Mouse (Mus musculus): ENCODE data around the gene Mansc1. TPM values are rescaled to one million over a fixed set of nuclear protein-coding genes. Genes with fewer than 3 reads are reported as not detected.
A peak's percentile ranks its signal among the peaks of the same experiment; 100 is the strongest.

Gene Mansc1
- polyA plus RNA-seq, 1 experiment from 2014 or later: 5.8 TPM

- no peaks in the 10 kb centered on the region for H3K36me3 ChIP-seq (ENCODE audit: control insufficient read depth, insufficient read depth, low read length)
- no peak overlapping the region for H3K27ac ChIP-seq (ENCODE audit: low read depth, low read length)
- H3K9ac ChIP-seq (ENCODE audit: low read depth, low read length): no peak overlapping the region
- 68% methylated on average over 5 of the region's 5 CpGs for WGBS
- no peaks in the 10 kb centered on the region for H3K27me3 ChIP-seq (ENCODE audit: control insufficient read depth, insufficient read depth, low read length)
- no peak for ATAC-seq (ENCODE audit: low FRiP score, low TSS enrichment)
- H3K9me3 ChIP-seq (ENCODE audit: control insufficient read depth, low read length): no peaks in the 10 kb centered on the region
- H3K4me2 ChIP-seq (replicated peaks; ENCODE audit: low read depth, low read length): no peak overlapping the region
- no peak overlapping the region for H3K4me3 ChIP-seq (ENCODE audit: low read length)
- H3K4me1 ChIP-seq (ENCODE audit: control insufficient read depth, insufficient read depth, low read length): 0 out of 2 replicates have a peak, but pooled peaks cover 6% of the 10 kb centered on the region
Observed at GRCm38 (mm10) chr6:134664573-134664972, 32.3 kb upstream of the Mansc1 start.

- no peaks in the 10 kb centered on the region for H3K9me3 ChIP-seq (ENCODE audit: control insufficient read depth, low read length)
- H3K27me3 ChIP-seq (ENCODE audit: control insufficient read depth, insufficient read depth, low read length): no peaks in the 10 kb centered on the region
- no peak overlapping the region for H3K9ac ChIP-seq (ENCODE audit: low read depth, low read length)
- H3K36me3 ChIP-seq (ENCODE audit: control insufficient read depth, insufficient read depth, low read length): no peaks in the 10 kb centered on the region
- 84% methylated on average over 8 of the region's 8 CpGs for WGBS
- ATAC-seq (ENCODE audit: low FRiP score, low TSS enrichment): no peak
- no peaks in the 10 kb centered on the region for H3K4me1 ChIP-seq (ENCODE audit: control insufficient read depth, insufficient read depth, low read length)
- no peak overlapping the region for H3K4me2 ChIP-seq (replicated peaks; ENCODE audit: low read depth, low read length)
- H3K27ac ChIP-seq (ENCODE audit: low read depth, low read length): no peak overlapping the region
- H3K4me3 ChIP-seq (ENCODE audit: low read length): no peak overlapping the region
Observed at GRCm38 (mm10) chr6:134660714-134661406, 28.6 kb upstream of the Mansc1 start.

GRCm38 (mm10) chr6:134659108-134659958 lies 27.0 kb upstream of the Mansc1 start:
- Histone ChIP-seq H3K27ac (ENCODE audit: low read depth, low read length) (no peak overlapping the region), H3K27me3 (ENCODE audit: control insufficient read depth, insufficient read depth, low read length) (no peaks in the 10 kb centered on the region), H3K4me1 (ENCODE audit: control insufficient read depth, insufficient read depth, low read length) (no peaks in the 10 kb centered on the region), H3K9ac (ENCODE audit: low read depth, low read length) (no peak overlapping the region), H3K9me3 (ENCODE audit: control insufficient read depth, low read length) (no peaks in the 10 kb centered on the region), H3K4me3 (ENCODE audit: low read length) (no peak overlapping the region), H3K36me3 (ENCODE audit: control insufficient read depth, insufficient read depth, low read length) (no peaks in the 10 kb centered on the region), H3K4me2 (replicated peaks; ENCODE audit: low read depth, low read length) (peak overlapping the region; percentile 15; the same call in 1 of the 2 replicates)
- peak; percentile 89 for ATAC-seq (ENCODE audit: low FRiP score, low TSS enrichment)
- WGBS: 21% methylated on average over 9 of the region's 9 CpGs

- Histone ChIP-seq H3K27me3 (ENCODE audit: control insufficient read depth, insufficient read depth, low read length) (no peaks in the 10 kb centered on the region), H3K9me3 (ENCODE audit: control insufficient read depth, low read length) (no peaks in the 10 kb centered on the region), H3K36me3 (ENCODE audit: control insufficient read depth, insufficient read depth, low read length) (no peaks in the 10 kb centered on the region), H3K4me2 (replicated peaks; ENCODE audit: low read depth, low read length) (no peak overlapping the region), H3K4me1 (ENCODE audit: control insufficient read depth, insufficient read depth, low read length) (no peaks in the 10 kb centered on the region), H3K9ac (ENCODE audit: low read depth, low read length) (no peak overlapping the region), H3K27ac (ENCODE audit: low read depth, low read length) (no peak overlapping the region), H3K4me3 (ENCODE audit: low read length) (no peak overlapping the region)
- ATAC-seq (ENCODE audit: low FRiP score, low TSS enrichment): no peak
- 65% methylated on average over 4 of the region's 4 CpGs for WGBS
Observed at GRCm38 (mm10) chr6:134656527-134656926, 24.2 kb upstream of the Mansc1 start.

GRCm38 (mm10) chr6:134648356-134648755 lies 16.1 kb upstream of the Mansc1 start:
- Histone ChIP-seq H3K4me2 (replicated peaks; ENCODE audit: low read depth, low read length) (no peak overlapping the region), H3K4me1 (ENCODE audit: control insufficient read depth, insufficient read depth, low read length) (no peaks in the 10 kb centered on the region), H3K27me3 (ENCODE audit: control insufficient read depth, insufficient read depth, low read length) (no peaks in the 10 kb centered on the region), H3K4me3 (ENCODE audit: low read length) (no peak overlapping the region), H3K9ac (ENCODE audit: low read depth, low read length) (no peak overlapping the region), H3K9me3 (ENCODE audit: control insufficient read depth, low read length) (no peaks in the 10 kb centered on the region), H3K36me3 (ENCODE audit: control insufficient read depth, insufficient read depth, low read length) (no peaks in the 10 kb centered on the region), H3K27ac (ENCODE audit: low read depth, low read length) (no peak overlapping the region)
- WGBS: 84% methylated on average over 5 of the region's 5 CpGs
- no peak for ATAC-seq (ENCODE audit: low FRiP score, low TSS enrichment)

- Histone ChIP-seq H3K4me1 (ENCODE audit: control insufficient read depth, insufficient read depth, low read length) (no peaks in the 10 kb centered on the region), H3K36me3 (ENCODE audit: control insufficient read depth, insufficient read depth, low read length) (no peaks in the 10 kb centered on the region), H3K9ac (ENCODE audit: low read depth, low read length) (no peak overlapping the region), H3K27ac (ENCODE audit: low read depth, low read length) (no peak overlapping the region), H3K4me3 (ENCODE audit: low read length) (no peak overlapping the region), H3K4me2 (replicated peaks; ENCODE audit: low read depth, low read length) (no peak overlapping the region), H3K9me3 (ENCODE audit: control insufficient read depth, low read length) (no peaks in the 10 kb centered on the region), H3K27me3 (ENCODE audit: control insufficient read depth, insufficient read depth, low read length) (no peaks in the 10 kb centered on the region)
- no peak for ATAC-seq (ENCODE audit: low FRiP score, low TSS enrichment)
- WGBS: 31% methylated on average over 5 of the region's 5 CpGs
Observed at GRCm38 (mm10) chr6:134647621-134648020, 15.3 kb upstream of the Mansc1 start.

GRCm38 (mm10) chr6:134646835-134647234 lies 14.5 kb upstream of the Mansc1 start:
- Histone ChIP-seq H3K4me2 (replicated peaks; ENCODE audit: low read depth, low read length) (no peak overlapping the region), H3K4me3 (ENCODE audit: low read length) (no peak overlapping the region), H3K27ac (ENCODE audit: low read depth, low read length) (no peak overlapping the region), H3K4me1 (ENCODE audit: control insufficient read depth, insufficient read depth, low read length) (no peaks in the 10 kb centered on the region), H3K36me3 (ENCODE audit: control insufficient read depth, insufficient read depth, low read length) (no peaks in the 10 kb centered on the region), H3K9me3 (ENCODE audit: control insufficient read depth, low read length) (no peaks in the 10 kb centered on the region), H3K27me3 (ENCODE audit: control insufficient read depth, insufficient read depth, low read length) (no peaks in the 10 kb centered on the region), H3K9ac (ENCODE audit: low read depth, low read length) (no peak overlapping the region)
- no peak for ATAC-seq (ENCODE audit: low FRiP score, low TSS enrichment)
- 95% methylated on average over 6 of the region's 6 CpGs for WGBS

GRCm38 (mm10) chr6:134643296-134643695 lies 11.0 kb upstream of the Mansc1 start:
- H3K9ac ChIP-seq (ENCODE audit: low read depth, low read length): no peak overlapping the region
- H3K9me3 ChIP-seq (ENCODE audit: control insufficient read depth, low read length): no peaks in the 10 kb centered on the region
- no peak overlapping the region for H3K4me2 ChIP-seq (replicated peaks; ENCODE audit: low read depth, low read length)
- no peaks in the 10 kb centered on the region for H3K27me3 ChIP-seq (ENCODE audit: control insufficient read depth, insufficient read depth, low read length)
- H3K36me3 ChIP-seq (ENCODE audit: control insufficient read depth, insufficient read depth, low read length): no peaks in the 10 kb centered on the region
- H3K27ac ChIP-seq (ENCODE audit: low read depth, low read length): no peak overlapping the region
- no peak overlapping the region for H3K4me3 ChIP-seq (ENCODE audit: low read length)
- ATAC-seq (ENCODE audit: low FRiP score, low TSS enrichment): no peak
- 94% methylated on average over 5 of the region's 5 CpGs for WGBS
- no peaks in the 10 kb centered on the region for H3K4me1 ChIP-seq (ENCODE audit: control insufficient read depth, insufficient read depth, low read length)

Data from kidney, embryonic 14.5 days (tissue).